Mouse (Mus musculus) small intestine, adult 2 months (tissue): Measurements from ENCODE around the gene Nlrp9b. TPM values are rescaled to one million over a fixed set of nuclear protein-coding genes. Genes with fewer than 3 reads are reported as not detected.

Source experiments
- polyA plus RNA-seq: library from polyadenylated mRNA; depleted of rRNA; stranded (reverse); fragments of >200 nt; gene quantifications from 2 replicates; pipeline ENCODE4 v1.2.3, GENCODE M21; 2012; rRNA removed

Gene Nlrp9b
- polyA plus RNA-seq, 1 experiment, result 6.6 TPM

Other genes starting within 250 kb of the Nlrp9b start
- gene Nectin2, start 241.0 kb upstream of the Nlrp9b start, polyA plus RNA-seq, result 128 and 208 TPM in 2 replicates
- 18.6 and 20.3 TPM in 2 replicates for gene Bcam, start 220.4 kb upstream of the Nlrp9b start, polyA plus RNA-seq
- 56.7 and 145 TPM in 2 replicates for gene Cblc, start 194.7 kb upstream of the Nlrp9b start, polyA plus RNA-seq
- 169 and 226 TPM in 2 replicates for gene Bcl3, start 168.7 kb upstream of the Nlrp9b start, polyA plus RNA-seq
- gene Gm19345, start 139.5 kb upstream of the Nlrp9b start, polyA plus RNA-seq, result 0.13 TPM in 1 of 2 replicates, not detected in the other
- gene Ceacam16, start 130.2 kb upstream of the Nlrp9b start, polyA plus RNA-seq, result 0.47 and 1.3 TPM in 2 replicates
- gene Ceacam19, start 103.5 kb upstream of the Nlrp9b start, polyA plus RNA-seq, result not detected in 2 replicates
- 5.7 and 14.3 TPM in 2 replicates for gene Pvr, start 70.3 kb upstream of the Nlrp9b start, polyA plus RNA-seq
- gene Igsf23, start 40.7 kb upstream of the Nlrp9b start, polyA plus RNA-seq, result 87.9 and 185 TPM in 2 replicates
- gene Ceacam20, start 26.1 kb upstream of the Nlrp9b start, polyA plus RNA-seq, result 48.9 and 179 TPM in 2 replicates
- 0.08 and 0.14 TPM in 2 replicates for gene Vmn1r91, start 108.2 kb downstream of the Nlrp9b start, polyA plus RNA-seq
- gene Gm16442, start 131.1 kb downstream of the Nlrp9b start, polyA plus RNA-seq, result not detected in 2 replicates
- gene Vmn1r93, start 147.6 kb downstream of the Nlrp9b start, polyA plus RNA-seq, result not detected in 2 replicates
- not detected in 2 replicates for gene Vmn1r94, start 176.9 kb downstream of the Nlrp9b start, polyA plus RNA-seq
- not detected in 2 replicates for gene Vmn1r95, start 202.2 kb downstream of the Nlrp9b start, polyA plus RNA-seq
- not detected in 2 replicates for gene Gm6164, start 214.1 kb downstream of the Nlrp9b start, polyA plus RNA-seq
- not detected in 2 replicates for gene Gm4498, start 242.4 kb downstream of the Nlrp9b start, polyA plus RNA-seq